Mouse (Mus musculus) liver, embryonic 14.5 days (tissue): ENCODE data around the gene 1700102P08Rik. TPM values are rescaled to one million over a fixed set of nuclear protein-coding genes. Genes with fewer than 3 reads are reported as not detected.
A peak's percentile ranks its signal among the peaks of the same experiment; 100 is the strongest.

Experiments
- ATAC-seq: fragments of 200-750 bp; cut with Nextera tagmentation; 2 replicates; pipeline ENCODE4 v1.8.0; 2017; ENCODE audit warnings: moderate number of reproducible peaks, mild to moderate bottlenecking, moderate library complexity; ENCODE audit not compliant: insufficient read depth
- DNase-seq, 3 experiments: peaks; one replicate each; pipeline ENCODE4 v3.0.0-alpha.2; 2012 to 2013; ENCODE audit warnings: low read depth in 3 of 3, low spot score in 3 of 3
- H3K27ac ChIP-seq: fragments of 300-500 bp; sonication (generic); 2 replicates; pipeline ENCODE4 v1.5.1; 2014; ENCODE audit warnings: moderate library complexity, mild to moderate bottlenecking, control low read depth, inconsistent platforms
- H3K27me3 ChIP-seq: fragments of 300-500 bp; sonication (generic); 2 replicates; pipeline ENCODE4 v1.6.1; 2014; ENCODE audit warnings: mild to moderate bottlenecking, low read length, moderate library complexity; ENCODE audit not compliant: control insufficient read depth, insufficient read depth
- H3K36me3 ChIP-seq: fragments of 300-500 bp; sonication (generic); replicated peaks from 2 replicates; pipeline ENCODE4 v1.6.1; 2014; ENCODE audit warnings: low read depth; ENCODE audit not compliant: control insufficient read depth, insufficient read depth
- H3K4me1 ChIP-seq, 2 experiments: fragments of 200-500 bp in 1 of 2; fragments of 300-500 bp in 1 of 2; sonication (generic) in 1 of 2; replicated peaks; 2 replicates each; pipeline ENCODE4 v1.6.1; 2012 to 2014; ENCODE audit warnings: antibody characterized with exemption in 1 of 2, inconsistent platforms in 1 of 2, low read length in 1 of 2; ENCODE audit not compliant: control insufficient read depth in 2 of 2, insufficient read depth in 2 of 2
- H3K4me2 ChIP-seq: fragments of 300-500 bp; sonication (generic); 2 replicates; pipeline ENCODE4 v1.6.1; 2014; ENCODE audit warnings: low read depth, mild to moderate bottlenecking, control low read depth, moderate library complexity
- H3K4me3 ChIP-seq, 2 experiments: fragments of 200-500 bp in 1 of 2; fragments of 300-500 bp in 1 of 2; sonication (generic) in 1 of 2; 2 replicates each; pipeline ENCODE4 v1.5.1; 2012 to 2014; ENCODE audit warnings: low read depth in 2 of 2, low read length in 2 of 2, mild to moderate bottlenecking in 2 of 2, control low read depth in 1 of 2, inconsistent platforms in 1 of 2, moderate library complexity in 1 of 2; ENCODE audit not compliant: insufficient read depth in 1 of 2
- H3K9ac ChIP-seq: fragments of 300-500 bp; sonication (generic); replicated peaks from 2 replicates; pipeline ENCODE4 v1.6.1; 2014; ENCODE audit warnings: mild to moderate bottlenecking, control low read depth, moderate library complexity
- H3K9me3 ChIP-seq: fragments of 300-500 bp; sonication (generic); 2 replicates; pipeline ENCODE4 v1.6.1; 2016; ENCODE audit warnings: low read length, mixed read lengths; ENCODE audit not compliant: control insufficient read depth
- CTCF ChIP-seq: IDR thresholded peaks from 2 replicates; pipeline ENCODE4 v1.5.1; 2016; ENCODE audit warnings: antibody characterized with exemption, low read depth, control low read depth
- EP300 ChIP-seq: IDR thresholded peaks from 2 replicates; pipeline ENCODE4 v1.6.1; 2016; ENCODE audit warnings: antibody characterized with exemption, low read depth
- WGBS: fragments of 180-500 bp; shearing (Covaris S2); extraction: QIAGEN DNeasy Blood & Tissue Kit; methylation state at CpG from one replicate; pipeline ENCODE4 v1.1.7; 2014; ENCODE audit not compliant: insufficient replicate concordance; 5-methylcytosine and 5-hydroxymethylcytosine counted together
- polyA plus RNA-seq, 2 experiments: library from polyadenylated mRNA; depleted of rRNA in 1 of 2; stranded (reverse) in 1 of 2; unstranded in 1 of 2; fragments of >200 nt; fragmentation: Nextera tagmentation in 1 of 2; extraction: Ambion mirVana in 1 of 2; gene quantifications; 2 replicates each; pipeline versions ENCODE4 v1.2.1 to v1.2.3; 2012 to 2014

1700102P08Rik gene
- polyA plus RNA-seq, 2 experiments, result 0.49 to 0.52 TPM

DNA sequence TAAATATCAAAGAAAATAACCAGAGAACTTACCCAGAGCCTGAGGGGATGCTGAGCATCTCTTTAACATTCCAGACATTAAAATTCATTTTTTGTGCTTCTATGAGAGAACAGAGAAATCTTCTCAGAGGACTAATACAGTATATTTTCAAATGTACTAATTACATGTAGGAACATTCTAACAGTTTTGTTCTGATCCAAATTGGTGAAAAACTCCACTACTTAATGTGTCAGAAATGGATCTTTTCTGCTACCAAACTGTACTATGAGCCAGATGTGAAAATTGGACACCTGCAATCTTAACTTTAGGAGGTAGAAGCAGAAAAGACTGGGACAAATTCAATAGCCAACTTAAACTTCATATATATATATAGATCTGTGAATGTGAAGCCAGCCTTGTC, 35.8 kb downstream of the 1700102P08Rik start, which contains the start of gene Ccdc36:
Gene Ccdc36, minus strand, starts transcription at position 101 of the 400 bp plus-strand sequence.
- Histone ChIP-seq H3K4me2 (no peak within 1 kb of the TSS), H3K4me3 (no peak within 1 kb of the TSS), H3K9ac (no peak within 1 kb of the TSS), H3K9me3 (no peaks in the 10 kb centered on the region), H3K36me3 (no peaks in the 10 kb centered on the region), H3K27ac (no peak within 1 kb of the TSS), H3K27me3 (no peaks in the 10 kb centered on the region), H3K4me1 (peaks cover 0 to 2% of the 10 kb centered on the region in 2 experiments; a peak in 1 of 4 replicates)
- no peak for TF ChIP-seq EP300
- TF ChIP-seq CTCF, result no peak
- ATAC-seq (no peak), DNase-seq (no peak)

DNA sequence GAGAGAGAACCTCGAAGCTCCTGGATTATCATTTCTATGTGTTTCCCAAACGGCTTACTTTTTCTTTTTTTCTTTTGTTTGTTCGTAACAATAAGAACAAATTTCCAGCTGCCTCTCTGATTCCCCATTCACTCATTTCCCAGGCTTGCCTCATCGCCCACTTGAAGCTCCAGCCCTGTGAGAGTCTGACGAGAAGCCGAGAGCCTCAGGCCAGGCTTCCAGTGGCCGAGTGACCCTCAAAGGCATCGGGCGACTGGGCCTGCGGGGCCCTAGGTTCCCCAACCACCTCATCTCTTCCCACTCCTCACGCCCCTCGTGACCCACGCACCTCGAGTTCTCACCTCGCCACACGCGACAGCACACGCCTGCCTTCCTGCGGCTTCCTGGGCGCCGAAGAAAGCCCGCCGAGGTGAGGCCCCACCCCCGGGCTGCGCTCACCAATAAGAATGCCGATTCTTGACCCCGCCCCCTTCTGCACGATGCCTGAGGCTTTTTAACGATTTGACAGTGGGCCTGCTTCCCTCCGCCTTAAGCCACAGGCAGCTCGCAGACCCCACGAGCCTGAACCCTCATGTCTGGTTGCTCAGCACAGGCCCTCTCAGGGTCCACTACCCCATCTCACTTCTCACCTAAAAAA, 38.9 kb downstream of the 1700102P08Rik start:
- peak in 1 of 3 experiments; percentile 28 for DNase-seq
- 42% methylated on average over 32 of the region's 32 CpGs for WGBS
- no peak overlapping the region for H3K27ac ChIP-seq
- H3K4me1 ChIP-seq, result peaks cover 0 to 2% of the 10 kb centered on the region in 2 experiments; a peak in 1 of 4 replicates
- no peak overlapping the region for H3K4me3 ChIP-seq
- TF ChIP-seq EP300 (no peak), CTCF (no peak)
- ATAC-seq, result 0 out of 2 replicates have a peak, but pooled peaks have one; percentile 47
- peak overlapping the region; percentile 4 for H3K4me2 ChIP-seq
- no peaks in the 10 kb centered on the region for H3K27me3 ChIP-seq
- no peaks in the 10 kb centered on the region for H3K36me3 ChIP-seq
- no peak overlapping the region for H3K9ac ChIP-seq
- no peaks in the 10 kb centered on the region for H3K9me3 ChIP-seq

DNA sequence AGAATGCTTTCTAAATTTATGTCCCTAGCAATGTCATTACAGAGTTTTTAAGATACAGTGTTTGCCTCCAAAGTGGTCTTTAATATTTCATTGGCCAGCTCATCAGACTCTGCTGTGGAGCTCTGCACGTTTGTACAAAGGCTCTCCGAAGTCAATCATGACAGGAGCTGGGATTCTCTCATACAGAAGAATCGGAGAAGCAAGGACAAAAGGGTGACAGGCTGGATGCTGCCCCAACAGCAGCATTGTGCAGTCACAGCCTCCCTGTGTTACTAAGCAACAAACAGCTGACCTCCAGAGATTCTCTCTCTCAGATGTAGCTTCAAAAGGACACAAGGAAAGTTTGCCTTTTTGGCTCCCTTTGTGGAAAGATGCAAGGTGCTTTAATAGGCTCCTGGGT, 43.6 kb downstream of the 1700102P08Rik start, which contains the start of gene BC048562:
Gene BC048562, plus strand, starts transcription at position 301 of the 400 bp plus-strand sequence.
- H3K9me3 ChIP-seq, result no peaks in the 10 kb centered on the region
- TF ChIP-seq EP300 (no peak), CTCF (no peak)
- DNase-seq (no peak), ATAC-seq (no peak)
- H3K36me3 ChIP-seq, result no peaks in the 10 kb centered on the region
- H3K4me3 ChIP-seq, result no peak within 1 kb of the TSS
- no peak within 1 kb of the TSS for H3K4me2 ChIP-seq
- peaks cover 0 to 4% of the 10 kb centered on the region in 2 experiments; a peak in 1 of 4 replicates for H3K4me1 ChIP-seq
- WGBS, result 67% methylated on average over 3 of the region's 3 CpGs
- no peaks in the 10 kb centered on the region for H3K27me3 ChIP-seq
- no peak within 1 kb of the TSS for H3K27ac ChIP-seq
- no peak within 1 kb of the TSS for H3K9ac ChIP-seq

DNA sequence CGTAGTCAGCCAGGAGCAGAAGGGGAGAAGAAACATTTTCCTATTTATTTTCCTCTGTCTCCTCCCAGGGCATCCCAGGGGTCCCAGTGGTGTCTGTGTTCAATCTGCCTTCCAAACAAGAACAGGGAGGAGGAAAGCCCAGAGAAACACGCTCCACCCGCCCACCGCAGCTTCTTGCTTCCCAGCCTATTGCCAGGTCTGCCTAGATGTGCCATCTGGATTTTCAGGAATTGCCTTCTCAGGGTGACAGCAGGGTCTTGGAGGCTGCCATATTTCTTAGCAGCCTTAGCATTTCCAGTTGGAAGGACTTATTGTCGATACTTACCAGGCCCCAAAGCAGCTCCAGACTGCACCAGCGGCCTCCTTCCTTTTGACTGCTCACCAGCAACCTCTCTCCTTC, 46.6 kb downstream of the 1700102P08Rik start:
- no peak for TF ChIP-seq CTCF
- no peak for TF ChIP-seq EP300
- Histone ChIP-seq H3K9ac (no peak overlapping the region), H3K4me3 (no peak overlapping the region), H3K4me1 (0 out of 4 replicates have a peak, but pooled peaks cover 0 to 4% of the 10 kb centered on the region in 2 experiments), H3K9me3 (no peaks in the 10 kb centered on the region), H3K36me3 (no peaks in the 10 kb centered on the region), H3K27me3 (no peaks in the 10 kb centered on the region), H3K4me2 (no peak overlapping the region), H3K27ac (no peak overlapping the region)
- ATAC-seq (no peak), DNase-seq (no peak)
- 62% methylated on average over 6 of the region's 6 CpGs for WGBS

DNA sequence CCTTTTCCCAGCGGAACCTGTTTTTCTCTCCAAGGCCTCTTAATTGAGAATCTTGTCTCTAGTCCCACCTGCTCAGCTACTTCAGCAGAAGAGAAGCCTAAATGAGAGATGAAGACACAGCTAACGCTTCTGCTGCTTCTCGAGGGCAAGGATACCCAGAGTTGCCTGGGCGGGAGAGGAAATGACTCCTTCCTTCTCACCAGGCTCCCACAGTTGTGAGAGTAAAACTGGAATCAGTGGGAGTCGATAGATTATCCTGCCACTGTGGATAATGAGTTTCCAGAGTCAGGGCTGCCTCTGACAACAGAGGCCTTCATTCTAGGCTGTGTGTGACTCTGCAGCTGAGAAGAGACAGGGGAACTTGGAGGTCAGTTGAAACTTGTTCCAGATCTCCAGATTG, 47.9 kb downstream of the 1700102P08Rik start:
- no peak overlapping the region for H3K4me2 ChIP-seq
- no peak overlapping the region for H3K4me3 ChIP-seq
- H3K9me3 ChIP-seq, result no peaks in the 10 kb centered on the region
- H3K4me1 ChIP-seq, result 0 out of 4 replicates have a peak, but pooled peaks cover 0 to 4% of the 10 kb centered on the region in 2 experiments
- no peak for ATAC-seq
- H3K36me3 ChIP-seq, result no peaks in the 10 kb centered on the region
- no peak overlapping the region for H3K27ac ChIP-seq
- WGBS, result 54% methylated on average over 5 of the region's 5 CpGs
- H3K9ac ChIP-seq, result no peak overlapping the region
- no peaks in the 10 kb centered on the region for H3K27me3 ChIP-seq
- no peak for DNase-seq
- no peak for TF ChIP-seq CTCF
- no peak for TF ChIP-seq EP300
